Mouse (Mus musculus) retina, adult 2 months (tissue): ENCODE results near the gene Sult1a1.

Source experiments
- DNase-seq: peaks from one replicate; pipeline ENCODE4 v3.0.0-alpha.2; 2012; ENCODE audit warnings: low read depth, low spot score

Gene Sult1a1

DNA sequence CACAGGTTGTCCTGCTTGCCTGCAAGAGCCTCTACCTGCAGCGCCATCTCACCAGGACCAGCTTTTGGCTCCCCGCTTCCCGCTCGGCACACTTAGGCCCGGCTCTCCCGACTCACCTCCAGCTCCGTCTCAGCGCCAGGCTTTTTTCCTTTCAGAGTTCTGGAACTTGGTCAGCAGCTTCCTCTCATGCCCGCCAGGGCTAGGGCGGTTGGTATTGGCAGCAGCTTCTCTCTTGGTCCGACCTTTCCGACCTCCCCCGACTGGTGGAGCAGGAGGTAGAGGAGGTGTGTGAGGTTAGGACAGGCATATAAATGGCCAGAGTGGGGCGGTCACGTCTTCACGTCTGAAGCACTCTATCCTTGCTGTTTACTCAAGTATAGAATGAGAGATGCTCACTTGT lies 51.5 kb downstream of the Sult1a1 start:
- DNase-seq = no peak

GRCm38 (mm10) chr7:126623381-126623780 lies 52.9 kb downstream of the Sult1a1 start:
- DNase-seq = no peak
